8 mouse cellular contexts compared by ENCODE assay signal in genomic region chr4:99714904-99715782, GRCm38 (mm10). TPM values are rescaled to one million over a fixed set of nuclear protein-coding genes. Genes with fewer than 3 reads are reported as not detected.
DNase-seq lines count a peak whose midpoint lies in the region; ATAC-seq lines count a peak whose summit lies in the region.

TSS of gene Alg6 (plus strand) at chr4:99715664.

- peak; percentile 88 for DNase-seq in c-Kit-negative CD71-positive TER-119-positive erythroid progenitor cells, embryonic 14.5 days (ENCODE audit: low read depth, low spot score)
- peak; percentile 83 for DNase-seq in fibroblast of lung, adult 2 months (ENCODE audit: low read depth)
- DNase-seq in kidney, postnatal 14 days: peak; percentile 97
- DNase-seq in liver, embryonic 13.5 days: peak; percentile 93
- DNase-seq in neural tube, embryonic 10.5 days (ENCODE audit: extremely low spot score, low spot score): peak; percentile 99

- peak within 1 kb of the TSS; percentile 65 to 69 for H3K4me3 ChIP-seq in heart, embryonic 14.5 days (ENCODE audit: control insufficient read depth in 1 of 2, insufficient read depth in 1 of 2, low read depth in 1 of 2, low read length in 2 of 2)
- H3K4me3 ChIP-seq in liver, embryonic 13.5 days (replicated peaks): peak within 1 kb of the TSS; percentile 74
- H3K4me3 ChIP-seq in stomach, embryonic 16.5 days (replicated peaks; ENCODE audit: low read length): peak within 1 kb of the TSS; percentile 68

- ATAC-seq in CD4-positive, CD25-positive, alpha-beta regulatory T cell, adult 4 months: peak; percentile 90
- peak; percentile 86 for ATAC-seq in heart, embryonic 14.5 days (ENCODE audit: insufficient number of reproducible peaks, insufficient read depth, low FRiP score, low read depth)
- peak; percentile 94 for ATAC-seq in liver, embryonic 13.5 days (ENCODE audit: low read depth)
- peak; percentile 94 for ATAC-seq in stomach, embryonic 16.5 days (ENCODE audit: insufficient read depth, low FRiP score)

- H3K4me2 ChIP-seq in heart, embryonic 14.5 days (ENCODE audit: low read length): peak within 1 kb of the TSS; percentile 78
- H3K4me2 ChIP-seq in liver, embryonic 13.5 days: peak within 1 kb of the TSS; percentile 80
- peak within 1 kb of the TSS; percentile 64 for H3K4me2 ChIP-seq in stomach, embryonic 16.5 days (ENCODE audit: low read depth, low read length)

- 2% methylated on average over 46 of the region's 46 CpGs for WGBS in heart, embryonic 14.5 days
- WGBS in liver, embryonic 13.5 days (ENCODE audit: insufficient replicate concordance): 3% methylated on average over 46 of the region's 46 CpGs
- WGBS in stomach, embryonic 16.5 days: 2% methylated on average over 46 of the region's 46 CpGs

- peaks cover 0 to 2% of the 10 kb centered on the region in 2 experiments; a peak in 1 of 4 replicates for H3K4me1 ChIP-seq in heart, embryonic 14.5 days (ENCODE audit: control insufficient read depth in 2 of 2, insufficient read depth in 2 of 2, low read length in 2 of 2)
- H3K4me1 ChIP-seq in liver, embryonic 13.5 days (replicated peaks): peaks cover 27% of the 10 kb centered on the region
- H3K4me1 ChIP-seq in stomach, embryonic 16.5 days (ENCODE audit: control insufficient read depth, insufficient read depth, low read length): peaks cover 7% of the 10 kb centered on the region; the same call in 1 of the 2 replicates

- peak within 1 kb of the TSS; percentile 88 for H3K9ac ChIP-seq in heart, embryonic 14.5 days (ENCODE audit: low read length)
- H3K9ac ChIP-seq in liver, embryonic 13.5 days: peak within 1 kb of the TSS; percentile 89
- peak within 1 kb of the TSS; percentile 94 for H3K9ac ChIP-seq in stomach, embryonic 16.5 days (ENCODE audit: low read length)

- H3K9me3 ChIP-seq in heart, embryonic 14.5 days (ENCODE audit: control insufficient read depth, low read length): no peaks in the 10 kb centered on the region
- no peaks in the 10 kb centered on the region for H3K9me3 ChIP-seq in liver, embryonic 13.5 days (replicated peaks)
- H3K9me3 ChIP-seq in stomach, embryonic 16.5 days (replicated peaks; ENCODE audit: control insufficient read depth, low read length): no peaks in the 10 kb centered on the region

- peaks cover 8% of the 10 kb centered on the region; the same call in 1 of the 2 replicates for H3K36me3 ChIP-seq in heart, embryonic 14.5 days (ENCODE audit: control insufficient read depth, insufficient read depth, low read length)
- peaks cover 11% of the 10 kb centered on the region for H3K36me3 ChIP-seq in liver, embryonic 13.5 days
- H3K36me3 ChIP-seq in stomach, embryonic 16.5 days (ENCODE audit: control insufficient read depth, insufficient read depth, low read length): no peaks in the 10 kb centered on the region

- H3K27ac ChIP-seq in heart, embryonic 14.5 days (replicated peaks in 1 of 2; ENCODE audit: control insufficient read depth in 1 of 2, insufficient read depth in 1 of 2, low read depth in 2 of 2, low read length in 2 of 2): peak within 1 kb of the TSS; percentile 63 to 73
- peak within 1 kb of the TSS; percentile 71 for H3K27ac ChIP-seq in liver, embryonic 13.5 days
- H3K27ac ChIP-seq in stomach, embryonic 16.5 days (ENCODE audit: low read length): peak within 1 kb of the TSS; percentile 47

- H3K27me3 ChIP-seq in heart, embryonic 14.5 days (ENCODE audit: control insufficient read depth, insufficient read depth, low read length): no peaks in the 10 kb centered on the region
- H3K27me3 ChIP-seq in liver, embryonic 13.5 days: no peaks in the 10 kb centered on the region
- H3K27me3 ChIP-seq in stomach, embryonic 16.5 days (ENCODE audit: control insufficient read depth, insufficient read depth, low read length): no peaks in the 10 kb centered on the region

RNA-seq across cellular contexts. Expression of gene Alg6, which starts in this region (rescaled TPM):
- 10 to 100 TPM in 1 of 2 experiments, 1 to 10 TPM in 1; 8.5 to 10.7 TPM for polyA plus RNA-seq in CD4-positive, CD25-positive, alpha-beta regulatory T cell, adult 4 months (2017; shearing (Covaris generic))
- polyA plus RNA-seq in heart, embryonic 14.5 days (2014; fragmentation: Nextera tagmentation; extraction: Ambion mirVana): 10.8 and 12.2 TPM in 2 replicates
- 14.5 and 18.5 TPM in 2 replicates for polyA plus RNA-seq in liver, embryonic 13.5 days (2015; fragmentation: Nextera tagmentation; extraction: Ambion mirVana)
- polyA plus RNA-seq in stomach, embryonic 16.5 days (2015; fragmentation: Nextera tagmentation; extraction: Ambion mirVana): 18.1 and 21.5 TPM in 2 replicates

Comparison
In these comparisons a context has a peak if more than half of its experiments do, and no peak if none do; other contexts are left out.
1. Peak in every context shown above with its lines: DNase-seq, ATAC-seq, H3K4me3 ChIP-seq and H3K27ac ChIP-seq.